Mouse (Mus musculus): Measurements from ENCODE around the gene Adap1.

- TF ChIP-seq CTCF (IDR thresholded peaks at IDR 0.05; ENCODE audit: low read depth) (no peak), EP300 (optimal IDR thresholded peaks at IDR 0.05) (no peak)
Observed at GRCm38 (mm10) chr5:139257818-139258217, 67.6 kb downstream of the Adap1 start.

Data from stomach, postnatal 0 days (tissue).